8 mouse cellular contexts compared by ENCODE assay signal in genomic region chr2:18047646-18048452, GRCm38 (mm10). TPM values are rescaled to one million over a fixed set of nuclear protein-coding genes. Genes with fewer than 3 reads are reported as not detected.
DNase-seq lines count a peak whose midpoint lies in the region; ATAC-seq and TF ChIP-seq lines count a peak whose summit lies in the region.

No protein-coding gene starts in this region.

- peaks cover 3% of the 10 kb centered on the region for H3K4me1 ChIP-seq in heart, adult 2 months (ENCODE audit: control insufficient read depth, insufficient read depth, low read length)
- H3K4me1 ChIP-seq in kidney, adult 2 months (ENCODE audit: control insufficient read depth, insufficient read depth, low read length) = peaks cover 11% of the 10 kb centered on the region; the same call in 1 of the 2 replicates
- peaks cover 48% of the 10 kb centered on the region for H3K4me1 ChIP-seq in midbrain, embryonic 15.5 days
- peaks cover 26% of the 10 kb centered on the region for H3K4me1 ChIP-seq in stomach, embryonic 16.5 days (ENCODE audit: control insufficient read depth, insufficient read depth, low read length)

- TF ChIP-seq POLR2A in heart, adult 2 months (IDR thresholded peaks at IDR 0.05; ENCODE audit: insufficient read depth, low read depth, low read length) = peak; percentile 60
- TF ChIP-seq POLR2A in kidney, adult 2 months (IDR thresholded peaks at IDR 0.05; ENCODE audit: low read depth, low read length) = no peak

- WGBS in heart, adult 2 months = under 1% methylated on average over 70 of the region's 70 CpGs
- under 1% methylated on average over 70 of the region's 70 CpGs for WGBS in kidney, adult 2 months
- under 1% methylated on average over 68 of the region's 70 CpGs for WGBS in midbrain, embryonic 15.5 days
- under 1% methylated on average over 70 of the region's 70 CpGs for WGBS in stomach, embryonic 16.5 days

- H3K9ac ChIP-seq in heart, adult 2 months (ENCODE audit: low read depth, low read length) = peak overlapping the region; percentile 99
- peak overlapping the region; percentile 93 for H3K9ac ChIP-seq in midbrain, embryonic 15.5 days
- H3K9ac ChIP-seq in stomach, embryonic 16.5 days (ENCODE audit: low read length) = peak overlapping the region; percentile 99

- peak overlapping the region; percentile 54 for H3K4me2 ChIP-seq in midbrain, embryonic 15.5 days
- peak overlapping the region; percentile 93 for H3K4me2 ChIP-seq in stomach, embryonic 16.5 days (ENCODE audit: low read depth, low read length)

- H3K9me3 ChIP-seq in midbrain, embryonic 15.5 days = no peaks in the 10 kb centered on the region
- H3K9me3 ChIP-seq in stomach, embryonic 16.5 days (replicated peaks; ENCODE audit: control insufficient read depth, low read length) = no peaks in the 10 kb centered on the region

- no peaks in the 10 kb centered on the region for H3K27me3 ChIP-seq in heart, adult 2 months (ENCODE audit: control insufficient read depth, insufficient read depth, low read length)
- H3K27me3 ChIP-seq in kidney, adult 2 months (replicated peaks; ENCODE audit: control insufficient read depth, insufficient read depth, low read length) = no peaks in the 10 kb centered on the region
- no peaks in the 10 kb centered on the region for H3K27me3 ChIP-seq in midbrain, embryonic 15.5 days (replicated peaks)
- no peaks in the 10 kb centered on the region for H3K27me3 ChIP-seq in stomach, embryonic 16.5 days (ENCODE audit: control insufficient read depth, insufficient read depth, low read length)

- intact Hi-C loops in heart, adult 2 months (cut with DNase I) = loop anchor here (1.0 to 5.0 kb wide), 6 partner anchors 9 to 1609 kb away; partner anchors contain the start of genes Bmi1 and Otud1

- peak; percentile 44 to 69 for DNase-seq in spleen, adult 18-20 months
- DNase-seq in spleen, adult 12 weeks (ENCODE audit: low spot score) = no peak
- DNase-seq in embryo, embryonic 9.5 days (ENCODE audit: extremely low spot score) = peak; percentile 80
- DNase-seq in heart, adult 2 months = peak; percentile 87 to 89
- DNase-seq in kidney, adult 2 months = peak; percentile 85
- peak; percentile 76 for DNase-seq in liver

- TF ChIP-seq CTCF in heart, adult 2 months (IDR thresholded peaks at IDR 0.05) = no peak; the same call in 1 of the 2 replicates
- no peak for TF ChIP-seq CTCF in kidney, adult 2 months (conservative IDR thresholded peaks at IDR 0.05; ENCODE audit: insufficient read depth, insufficient read length, low read depth, low read length)

- no peak for TF ChIP-seq EP300 in heart, adult 2 months (IDR thresholded peaks at IDR 0.05; ENCODE audit: insufficient read depth, low read depth, low read length)

- H3K79me2 ChIP-seq in heart, adult 2 months (replicated peaks; ENCODE audit: control insufficient read depth, insufficient read depth, low read length) = no peaks in the 10 kb centered on the region; the same call in 1 of the 2 replicates

- ATAC-seq in midbrain, embryonic 15.5 days (replicated peaks) = peak; percentile 72
- ATAC-seq in stomach, embryonic 16.5 days (ENCODE audit: insufficient read depth, low FRiP score) = peak; percentile 85

- peak overlapping the region; percentile 74 for H3K4me3 ChIP-seq in heart, adult 2 months
- H3K4me3 ChIP-seq in kidney, adult 2 months (ENCODE audit: insufficient read depth, low read depth, low read length) = peak overlapping the region; percentile 91
- H3K4me3 ChIP-seq in midbrain, embryonic 15.5 days = peak overlapping the region; percentile 71
- peak overlapping the region; percentile 89 for H3K4me3 ChIP-seq in stomach, embryonic 16.5 days (replicated peaks; ENCODE audit: low read length)

- peaks cover 15% of the 10 kb centered on the region for H3K36me3 ChIP-seq in heart, adult 2 months (ENCODE audit: control insufficient read depth, insufficient read depth, low read length)
- H3K36me3 ChIP-seq in kidney, adult 2 months (ENCODE audit: control insufficient read depth, insufficient read depth, low read length) = no peaks in the 10 kb centered on the region
- no peaks in the 10 kb centered on the region for H3K36me3 ChIP-seq in midbrain, embryonic 15.5 days (replicated peaks)
- H3K36me3 ChIP-seq in stomach, embryonic 16.5 days (ENCODE audit: control insufficient read depth, insufficient read depth, low read length) = no peaks in the 10 kb centered on the region

- peak overlapping the region; percentile 95 for H3K27ac ChIP-seq in heart, adult 2 months
- peak overlapping the region; percentile 82 for H3K27ac ChIP-seq in kidney, adult 2 months (ENCODE audit: insufficient read depth, low read depth, low read length)
- H3K27ac ChIP-seq in midbrain, embryonic 15.5 days = peak overlapping the region; percentile 97
- H3K27ac ChIP-seq in stomach, embryonic 16.5 days (ENCODE audit: low read length) = peak overlapping the region; percentile 98

RNA-seq across cellular contexts. Expression of gene Skida1, which starts 1.0 kb away (rescaled TPM):
- total RNA-seq in heart, adult 2 months (2021) = 1 to 10 TPM; 1.7 to 4.5 TPM
- polyA plus RNA-seq in heart, adult 2 months (2012; rRNA removed) = 2.0 and 3.7 TPM in 2 replicates
- polyA plus RNA-seq in kidney, adult 2 months (2012; rRNA removed) = 2.4 and 3.7 TPM in 2 replicates
- polyA plus RNA-seq in midbrain, embryonic 15.5 days (2015; fragmentation: Nextera tagmentation; extraction: Ambion mirVana) = 8.1 and 9.0 TPM in 2 replicates
- polyA plus RNA-seq in stomach, embryonic 16.5 days (2015; fragmentation: Nextera tagmentation; extraction: Ambion mirVana) = 3.6 TPM in 2 replicates

RNA-seq across cellular contexts. Expression of gene Mllt10, which starts 7.2 kb away (rescaled TPM):
- 10 to 100 TPM; 32.5 to 32.8 TPM for total RNA-seq in heart, adult 2 months (2021)
- polyA plus RNA-seq in heart, adult 2 months (2012; rRNA removed) = 20.6 and 23.3 TPM in 2 replicates
- 29.3 and 32.7 TPM in 2 replicates for polyA plus RNA-seq in kidney, adult 2 months (2012; rRNA removed)
- 49.9 and 53.1 TPM in 2 replicates for polyA plus RNA-seq in midbrain, embryonic 15.5 days (2015; fragmentation: Nextera tagmentation; extraction: Ambion mirVana)
- 39.1 and 50.0 TPM in 2 replicates for polyA plus RNA-seq in stomach, embryonic 16.5 days (2015; fragmentation: Nextera tagmentation; extraction: Ambion mirVana)

RNA-seq across cellular contexts. Expression of gene A930004D18Rik, which starts 10.3 kb away (rescaled TPM):
- 1 to 10 TPM; 3.4 to 4.5 TPM for total RNA-seq in heart, adult 2 months (2021)
- polyA plus RNA-seq in heart, adult 2 months (2012; rRNA removed) = 2.2 and 3.9 TPM in 2 replicates
- 1.7 and 2.8 TPM in 2 replicates for polyA plus RNA-seq in kidney, adult 2 months (2012; rRNA removed)
- 8.1 and 11.8 TPM in 2 replicates for polyA plus RNA-seq in midbrain, embryonic 15.5 days (2015; fragmentation: Nextera tagmentation; extraction: Ambion mirVana)
- polyA plus RNA-seq in stomach, embryonic 16.5 days (2015; fragmentation: Nextera tagmentation; extraction: Ambion mirVana) = 10.5 and 11.1 TPM in 2 replicates

RNA-seq across cellular contexts. Expression of gene H2al2a, which starts 51.1 kb away (rescaled TPM):
- not detected for total RNA-seq in heart, adult 2 months (2021)
- polyA plus RNA-seq in heart, adult 2 months (2012; rRNA removed) = 0.51 TPM in 1 of 2 replicates, not detected in the other
- polyA plus RNA-seq in kidney, adult 2 months (2012; rRNA removed) = 0.41 TPM in 1 of 2 replicates, not detected in the other
- polyA plus RNA-seq in midbrain, embryonic 15.5 days (2015; fragmentation: Nextera tagmentation; extraction: Ambion mirVana) = not detected in 2 replicates
- polyA plus RNA-seq in stomach, embryonic 16.5 days (2015; fragmentation: Nextera tagmentation; extraction: Ambion mirVana) = not detected in 2 replicates
